ENCODE assay signal across 16 mouse cellular contexts in genomic region chr6:53768275-53768674, GRCm38 (mm10). TPM values are rescaled to one million over a fixed set of nuclear protein-coding genes. Genes with fewer than 3 reads are reported as not detected.
"Had no signal": no experiment of that assay in that cellular context is flagged by ENCODE, and none has a peak within 500 bp of the region (broad histone marks: within the 10 kb centered on the region; RNA-seq: fewer than 3 reads in every experiment).

No protein-coding gene starts in this region.

- H3K9me3 ChIP-seq: neural tube, embryonic 15.5 days; stomach, embryonic 15.5 days had no signal

- DNase-seq: retina, postnatal 1 day; right cerebral cortex, adult 18-20 months; right cerebral cortex, postnatal 14 days; right cerebral cortex, postnatal 25 days; right cerebral cortex, postnatal 4 days; spleen, adult 18-20 months; thymus, adult 18-20 months; thymus, adult 2 months; thymus, postnatal 14 days; thymus, postnatal 25 days; thymus, postnatal 36 days; thymus, postnatal 4 days had no signal

- H3K9ac ChIP-seq: neural tube, embryonic 15.5 days; stomach, embryonic 15.5 days had no signal

- H3K4me3 ChIP-seq: neural tube, embryonic 15.5 days; stomach, embryonic 15.5 days had no signal

- H3K36me3 ChIP-seq: neural tube, embryonic 15.5 days; stomach, embryonic 15.5 days had no signal

- H3K4me1 ChIP-seq: neural tube, embryonic 15.5 days; stomach, embryonic 15.5 days had no signal

- H3K27ac ChIP-seq: neural tube, embryonic 15.5 days; stomach, embryonic 15.5 days; stomach, postnatal 0 days had no signal

- H3K27me3 ChIP-seq: neural tube, embryonic 15.5 days; stomach, embryonic 15.5 days had no signal

- H3K4me2 ChIP-seq: neural tube, embryonic 15.5 days; stomach, embryonic 15.5 days had no signal

RNA-seq across cellular contexts. Expression of gene Tril, which starts 52.4 kb away (rescaled TPM):
- total RNA-seq: neutrophil, adult 5-6 weeks had no signal
